In the genomic region with DNA sequence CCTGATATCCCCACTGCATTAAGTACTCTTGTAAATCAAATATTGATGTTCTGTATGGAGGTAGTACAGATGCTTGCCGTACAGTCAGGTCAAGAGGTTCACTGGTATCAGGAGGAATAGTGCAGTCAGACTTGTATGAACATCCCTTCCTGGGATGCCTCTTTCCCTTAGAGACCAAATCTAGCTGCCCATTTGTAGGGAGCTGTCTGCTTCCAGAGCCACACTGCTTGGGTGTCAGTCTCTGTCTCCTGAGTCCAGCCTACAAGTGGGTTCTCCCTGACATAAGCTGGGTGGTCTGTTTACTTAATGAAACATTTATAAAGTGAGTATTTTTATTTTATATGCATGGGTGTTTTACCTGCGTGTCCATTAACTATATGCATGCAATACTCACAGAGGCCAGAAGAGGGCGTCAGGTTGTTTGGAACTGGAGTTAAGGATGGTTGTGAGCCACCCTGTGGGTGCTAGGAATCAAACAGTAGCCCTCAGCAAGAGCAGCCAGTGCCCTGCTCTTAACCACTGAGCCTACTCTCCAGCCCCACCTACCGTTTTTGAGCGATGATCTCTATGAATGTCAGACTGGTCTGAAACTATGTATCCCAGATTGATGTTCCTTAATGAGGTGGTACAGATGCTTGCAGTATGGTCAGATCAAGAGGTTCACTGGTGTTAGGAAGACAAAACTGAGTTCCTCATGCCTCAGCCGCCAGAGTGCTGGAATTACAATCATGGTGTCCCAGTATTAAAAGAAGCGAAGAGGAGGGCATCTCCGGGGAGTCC, we compare ENCODE assay signal across 10 mouse cellular contexts. TPM values are rescaled to one million over a fixed set of nuclear protein-coding genes. Genes with fewer than 3 reads are reported as not detected.
DNase-seq lines count a peak whose midpoint lies in the region; ATAC-seq and TF ChIP-seq lines count a peak whose summit lies in the region.
"Had no signal": no experiment of that assay in that cellular context is flagged by ENCODE, and none has a peak within 500 bp of the region (broad histone marks: within the 10 kb centered on the region; RNA-seq: fewer than 3 reads in every experiment).

No protein-coding gene starts in this region.

- WGBS in liver, postnatal 0 days (ENCODE audit: insufficient replicate concordance), result 82% methylated on average over 8 of the region's 8 CpGs
- WGBS in macrophage (ENCODE audit: missing documents), result 96% methylated on average over 8 of the region's 8 CpGs

- no peaks in the 10 kb centered on the region for H3K9me3 ChIP-seq in liver, postnatal 0 days (ENCODE audit: low read length)
- H3K9me3 ChIP-seq: neural tube, embryonic 15.5 days had no signal

- no peak overlapping the region for H3K4me3 ChIP-seq in liver, postnatal 0 days (ENCODE audit: low read depth, low read length)
- no peak overlapping the region for H3K4me3 ChIP-seq in macrophage (ENCODE audit: inconsistent target)
- H3K4me3 ChIP-seq: limb, embryonic 12.5 days; neural tube, embryonic 15.5 days had no signal

- H3K9ac ChIP-seq in liver, postnatal 0 days (replicated peaks), result no peak overlapping the region
- H3K9ac ChIP-seq: limb, embryonic 12.5 days; neural tube, embryonic 15.5 days had no signal

- no peak for TF ChIP-seq EP300 in liver, postnatal 0 days (IDR thresholded peaks at IDR 0.05; ENCODE audit: low read depth)

- peak; percentile 49 for TF ChIP-seq CTCF in liver, postnatal 0 days (IDR thresholded peaks at IDR 0.05; ENCODE audit: low read depth)

- H3K4me2 ChIP-seq in liver, postnatal 0 days (ENCODE audit: low read depth, low read length), result peak overlapping the region; percentile 33; the same call in 1 of the 2 replicates
- H3K4me2 ChIP-seq: limb, embryonic 12.5 days; neural tube, embryonic 15.5 days had no signal

- ATAC-seq in cerebellum, adult (ENCODE audit: insufficient number of reproducible peaks, low FRiP score, low TSS enrichment), result no peak
- no peak for ATAC-seq in liver, postnatal 0 days

- H3K36me3 ChIP-seq in liver, postnatal 0 days (replicated peaks; ENCODE audit: insufficient read depth, low read length), result peaks cover 41% of the 10 kb centered on the region
- H3K36me3 ChIP-seq in macrophage (ENCODE audit: inconsistent target), result peaks cover 48% of the 10 kb centered on the region

- H3K27me3 ChIP-seq in liver, postnatal 0 days (ENCODE audit: insufficient read depth, low read length), result no peaks in the 10 kb centered on the region
- H3K27me3 ChIP-seq: limb, embryonic 12.5 days; neural tube, embryonic 15.5 days had no signal

- peaks cover 35% of the 10 kb centered on the region for H3K4me1 ChIP-seq in liver, postnatal 0 days (ENCODE audit: insufficient read depth)
- H3K4me1 ChIP-seq: limb, embryonic 12.5 days; neural tube, embryonic 15.5 days had no signal

- peak; percentile 32 for DNase-seq in cerebellum, adult 9-10 months
- DNase-seq in liver, postnatal 0 days, result no peak
- DNase-seq in liver (no peak), ES-CJ7 (ENCODE audit: low read depth, low spot score) (peak; percentile 42)
- no peak for DNase-seq in left cerebral cortex, adult 8-10 months (ENCODE audit: low spot score in 2 of 2)
- DNase-seq in adrenal gland, postnatal 36 days, result no peak

- H3K79me2 ChIP-seq in macrophage (ENCODE audit: inconsistent target), result peaks cover 21% of the 10 kb centered on the region; the same call in 1 of the 2 replicates

- peak overlapping the region; percentile 76 for H3K27ac ChIP-seq in liver, postnatal 0 days (ENCODE audit: low read depth)
- H3K27ac ChIP-seq in macrophage, result peak overlapping the region; percentile 74; the same call in 1 of the 2 replicates
- H3K27ac ChIP-seq: limb, embryonic 12.5 days; neural tube, embryonic 15.5 days had no signal

RNA-seq across cellular contexts. Expression of a gene that starts 7.2 kb away (rescaled TPM):
- polyA plus RNA-seq in liver, postnatal 0 days (2015; fragmentation: Nextera tagmentation; extraction: Ambion mirVana), result 76.6 and 78.1 TPM in 2 replicates
- total RNA-seq in macrophage (2018; cell fraction: chromatin; rRNA removed), result 10 to 100 TPM in 20 of 26 experiments, 1 to 10 TPM in 6; 3.8 to 83.0 (median 27.6) TPM
- total RNA-seq in macrophage (2018; cell fraction: cytosol; rRNA removed), result 100 to 1,000 TPM in 7 of 26 experiments, 10 to 100 TPM in 19; 12.3 to 145 (median 38.9) TPM
- total RNA-seq in macrophage (2018; cell fraction: nucleus; rRNA removed), result 100 to 1,000 TPM in 4 of 26 experiments, 10 to 100 TPM in 16, 1 to 10 TPM in 6; 5.3 to 166 (median 41.8) TPM
- 15.1 to 37.7 TPM (median 17.5 TPM) in 3 replicates for polyA plus RNA-seq in macrophage (2018)
- 10 to 100 TPM; 23.0 to 27.9 (median 25.2) TPM for total RNA-seq in left cerebral cortex, adult 8-10 months (2022)
- 10 to 100 TPM; 34.2 to 43.7 TPM for total RNA-seq in adrenal gland, postnatal 36 days (2021)

RNA-seq across cellular contexts. Expression of a gene that starts 37.6 kb away (rescaled TPM):
- polyA plus RNA-seq in liver, postnatal 0 days (2015; fragmentation: Nextera tagmentation; extraction: Ambion mirVana), result 0.57 and 0.58 TPM in 2 replicates
- 10 to 100 TPM in 1 of 26 experiments, 1 to 10 TPM in 5, under 1 TPM in 13, not detected in 7; 0.13 to 10.0 (median 0.37) TPM for total RNA-seq in macrophage (2018; cell fraction: chromatin; rRNA removed)
- 1 to 10 TPM in 1 of 26 experiments, under 1 TPM in 25; 0.03 to 3.5 (median 0.13) TPM for total RNA-seq in macrophage (2018; cell fraction: cytosol; rRNA removed)
- total RNA-seq in macrophage (2018; cell fraction: nucleus; rRNA removed), result 1 to 10 TPM in 3 of 26 experiments, under 1 TPM in 13, not detected in 10; 0.06 to 7.4 (median 0.21) TPM
- polyA plus RNA-seq in macrophage (2018), result 0.14 to 0.42 TPM (median 0.19 TPM) in 3 replicates
- 1 to 10 TPM; 1.7 to 3.3 (median 2.6) TPM for total RNA-seq in left cerebral cortex, adult 8-10 months (2022)
- 1 to 10 TPM; 2.6 to 4.2 TPM for total RNA-seq in adrenal gland, postnatal 36 days (2021)

Comparison
In these comparisons a context has a peak if more than half of its experiments do, and no peak if none do; other contexts are left out.
1. DNase-seq: peak in cerebellum, adult 9-10 months (single experiment) and ES-CJ7 (single experiment); none in liver, postnatal 0 days (single experiment), liver (single experiment), left cerebral cortex, adult 8-10 months (0 of 2) and adrenal gland, postnatal 36 days (0 of 2).